Mouse (Mus musculus): ENCODE data around the gene Wbp2nl.

Wbp2nl gene

GRCm38 (mm10) chr15:82319613-82320012 is 20.9 kb downstream of the Wbp2nl start:
- no peak for DNase-seq (ENCODE audit: low spot score in 2 of 2)

- no peak for DNase-seq (ENCODE audit: low spot score in 2 of 2)
Observed at GRCm38 (mm10) chr15:82322195-82322594, 23.4 kb downstream of the Wbp2nl start.

- no peak for DNase-seq (ENCODE audit: low spot score in 2 of 2)
Observed at GRCm38 (mm10) chr15:82325382-82325781, 26.6 kb downstream of the Wbp2nl start.

DNA sequence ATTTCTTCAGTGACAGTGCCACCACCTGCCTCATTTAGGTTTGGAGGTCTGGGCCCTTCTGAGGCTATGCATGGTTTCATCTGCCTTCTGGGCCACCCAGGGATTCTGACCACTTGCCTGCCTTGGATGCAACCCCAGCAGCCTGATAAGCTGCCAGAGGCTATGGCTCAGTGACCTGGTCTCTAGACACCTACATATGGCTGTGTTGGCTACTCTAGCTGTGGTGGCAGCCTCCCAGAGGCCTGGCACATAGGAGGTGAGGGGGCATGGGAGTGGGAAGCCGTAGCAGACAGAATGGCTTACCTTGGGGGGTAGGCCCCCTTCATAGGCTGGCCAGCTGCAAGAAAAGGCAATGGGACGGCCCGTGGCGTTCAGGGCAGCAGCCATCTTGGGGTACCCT is 36.4 kb downstream of the Wbp2nl start:
- DNase-seq (ENCODE audit: low spot score in 2 of 2) = no peak

- no peak for DNase-seq (ENCODE audit: low spot score in 2 of 2)
Observed at GRCm38 (mm10) chr15:82336629-82337028, 37.9 kb downstream of the Wbp2nl start.

- no peak for DNase-seq (ENCODE audit: low spot score in 2 of 2)
Observed at GRCm38 (mm10) chr15:82337875-82338274, 39.1 kb downstream of the Wbp2nl start.

DNA sequence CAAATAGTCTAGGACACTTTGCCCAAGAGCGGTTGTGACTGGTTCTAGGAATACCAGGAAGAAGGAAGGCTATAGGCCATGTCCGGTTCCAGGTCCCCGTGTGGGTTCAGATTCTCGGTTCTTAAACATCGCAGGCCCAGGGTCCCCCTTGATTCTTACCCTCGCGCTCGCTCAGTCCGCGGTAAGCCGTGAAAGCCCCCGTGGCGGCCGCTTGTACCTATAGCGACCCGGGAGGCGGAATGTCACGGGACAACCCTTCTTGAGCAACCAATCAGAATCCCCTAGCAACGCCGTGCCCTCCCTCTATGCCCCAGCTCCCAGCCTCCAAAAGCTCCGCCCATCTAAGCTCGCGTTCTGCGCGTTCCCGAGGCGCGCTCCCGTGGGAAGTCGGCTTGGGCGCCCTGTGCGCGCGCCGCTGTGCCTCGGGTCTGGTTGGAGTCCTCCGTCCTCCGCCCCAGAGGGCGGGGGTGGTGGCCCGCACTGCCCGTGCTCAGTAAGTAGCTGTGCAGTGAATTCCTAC is 39.9 kb downstream of the Wbp2nl start, which contains the start of the genes Naga, Pheta2 and Smdt1:
Gene Naga, minus strand, starts transcription at position 333 of the 520 bp plus-strand sequence.
Gene Pheta2, plus strand, starts transcription at position 350 of the 520 bp plus-strand sequence.
Gene Smdt1, plus strand, starts transcription at position 367 of the 520 bp plus-strand sequence.
- peak; percentile 95 to 96 for DNase-seq (ENCODE audit: low spot score in 2 of 2)

- DNase-seq (ENCODE audit: low spot score in 2 of 2) = no peak
Observed at GRCm38 (mm10) chr15:82339150-82339549, 40.4 kb downstream of the Wbp2nl start.

- no peak for DNase-seq (ENCODE audit: low spot score in 2 of 2)
Observed at GRCm38 (mm10) chr15:82339634-82340254, 41.0 kb downstream of the Wbp2nl start.

- DNase-seq (ENCODE audit: low spot score in 2 of 2) = no peak
Observed at GRCm38 (mm10) chr15:82340414-82341035, 41.8 kb downstream of the Wbp2nl start.

GRCm38 (mm10) chr15:82341036-82341501 is 42.3 kb downstream of the Wbp2nl start:
- DNase-seq (ENCODE audit: low spot score in 2 of 2) = peak in 1 of 2 experiments; percentile 35

GRCm38 (mm10) chr15:82341675-82342542 is 43.2 kb downstream of the Wbp2nl start:
- no peak for DNase-seq (ENCODE audit: low spot score in 2 of 2)

GRCm38 (mm10) chr15:82342543-82342935 is 43.8 kb downstream of the Wbp2nl start:
- no peak for DNase-seq (ENCODE audit: low spot score in 2 of 2)

GRCm38 (mm10) chr15:82343368-82344287 is 44.9 kb downstream of the Wbp2nl start:
- DNase-seq (ENCODE audit: low spot score in 2 of 2) = no peak

DNA sequence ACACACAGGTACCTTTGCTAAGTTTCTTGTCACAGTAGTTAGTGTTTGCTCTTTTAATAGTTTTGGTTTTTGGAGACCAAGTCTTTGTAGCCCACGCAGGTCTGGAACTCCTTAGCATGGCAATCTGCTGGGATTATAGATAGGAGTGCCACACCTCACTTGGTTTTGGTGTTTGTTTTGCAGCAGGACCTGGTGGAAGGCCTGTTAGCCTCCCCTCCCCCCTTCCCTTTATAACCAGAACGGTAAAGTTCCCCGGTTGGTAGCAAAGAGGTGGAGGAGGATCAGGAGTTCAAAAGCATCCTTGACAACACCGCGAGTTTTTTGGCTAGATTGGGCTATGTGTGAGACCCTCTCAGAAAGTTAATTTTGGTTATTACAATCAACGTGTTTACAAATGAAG is 46.2 kb downstream of the Wbp2nl start:
- DNase-seq (ENCODE audit: low spot score in 2 of 2) = no peak

DNA sequence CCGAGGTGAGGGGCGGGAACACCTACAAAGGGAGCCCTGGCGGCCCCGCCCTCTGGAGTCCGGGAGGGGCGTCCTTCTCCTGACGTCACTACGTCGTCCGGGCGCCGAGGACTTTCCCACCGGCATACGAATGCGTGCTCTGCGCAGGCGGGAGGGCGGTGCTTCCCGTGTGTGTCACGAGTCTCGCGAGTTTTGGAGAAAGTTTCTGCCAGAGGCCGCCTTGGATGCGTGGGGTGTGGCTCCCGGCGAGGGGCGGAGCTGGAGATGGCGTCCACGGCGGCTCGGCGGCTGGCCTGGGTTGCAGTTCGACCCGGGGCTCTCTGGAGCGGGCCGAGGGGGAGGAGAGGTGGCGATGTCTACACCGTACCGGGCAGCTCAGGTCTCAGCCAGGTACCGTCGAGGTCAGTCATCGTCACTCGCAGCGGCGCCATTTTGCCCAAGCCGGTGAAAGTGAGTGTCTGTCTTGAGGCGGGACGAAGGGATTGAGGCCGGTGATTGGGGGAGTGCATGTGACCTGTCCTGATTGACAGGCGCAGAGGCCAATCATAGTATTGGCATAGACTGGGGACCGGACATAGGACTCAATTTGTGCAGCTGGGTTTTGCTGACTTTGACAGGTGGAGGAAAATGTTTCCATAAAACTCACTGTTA is 47.2 kb downstream of the Wbp2nl start:
- peak; percentile 97 to 98 for DNase-seq (ENCODE audit: low spot score in 2 of 2)

DNA sequence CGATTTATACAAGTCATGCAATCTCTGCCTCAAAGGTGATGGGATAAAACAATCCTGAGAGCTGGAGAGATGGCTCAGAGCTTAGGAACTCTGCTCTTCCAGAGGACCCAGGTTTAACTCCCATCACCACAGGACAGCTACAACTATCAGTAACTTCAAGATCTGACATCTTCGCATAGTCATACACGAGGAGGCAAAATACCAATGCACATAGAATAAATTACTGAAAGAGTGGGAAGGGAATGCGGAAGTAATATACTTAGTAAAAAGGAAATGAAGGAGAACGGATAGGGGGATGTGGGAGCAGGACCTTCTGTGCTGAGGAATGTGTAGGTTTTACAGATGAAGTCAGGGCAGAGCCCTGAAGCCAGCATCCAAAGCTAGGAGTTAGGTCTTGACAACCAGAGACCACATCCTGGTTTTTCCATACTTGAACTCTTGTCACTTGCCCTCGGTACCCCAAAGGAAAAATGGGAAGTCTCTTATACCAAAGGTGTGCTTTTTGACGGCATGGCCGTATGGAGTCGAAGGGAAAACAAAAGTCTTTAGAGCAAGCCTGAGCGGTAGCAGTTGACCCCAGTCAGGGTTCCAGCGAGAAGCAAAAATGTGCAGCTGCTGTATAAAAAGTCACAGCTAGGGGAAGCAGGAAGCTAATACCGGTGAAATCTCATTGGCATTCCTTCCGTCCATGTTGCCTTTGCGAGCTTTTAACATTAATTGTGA is 48.0 kb downstream of the Wbp2nl start:
- no peak for DNase-seq (ENCODE audit: low spot score in 2 of 2)

GRCm38 (mm10) chr15:82347303-82347676 is 48.5 kb downstream of the Wbp2nl start:
- no peak for DNase-seq (ENCODE audit: low spot score in 2 of 2)

DNA sequence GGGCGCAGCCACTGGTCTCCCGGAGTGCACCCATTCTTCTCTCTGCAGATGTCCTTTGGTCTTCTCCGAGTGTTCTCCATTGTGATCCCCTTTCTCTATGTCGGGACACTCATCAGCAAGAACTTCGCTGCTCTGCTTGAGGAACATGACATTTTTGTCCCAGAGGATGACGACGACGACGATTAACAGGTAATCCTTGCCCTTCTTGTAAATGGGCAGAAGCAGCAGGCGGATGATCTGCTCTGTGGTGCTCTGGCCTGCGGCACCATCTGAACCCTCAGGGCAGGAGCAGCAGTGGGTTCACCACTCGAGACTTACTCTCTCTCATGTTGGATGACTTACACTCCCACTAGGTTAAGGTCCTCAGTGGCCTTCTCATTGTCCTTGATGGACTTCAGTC is 49.1 kb downstream of the Wbp2nl start:
- no peak for DNase-seq (ENCODE audit: low spot score in 2 of 2)
